Mouse (Mus musculus) E14TG2a.4 (cell line): ENCODE data around the gene Eif4e.
A peak's percentile ranks its signal among the peaks of the same experiment; 100 is the strongest.

Experiments
- H3K27me3 ChIP-seq: 2 replicates; pipeline ENCODE4 v1.6.1; 2014; ENCODE audit warnings: low read length, control low read depth; ENCODE audit not compliant: insufficient read depth
- H3K36me3 ChIP-seq: 2 replicates; pipeline ENCODE4 v1.6.1; 2014; ENCODE audit warnings: low read length, control low read depth; ENCODE audit not compliant: insufficient read depth
- H3K4me1 ChIP-seq: replicated peaks from 2 replicates; pipeline ENCODE4 v1.6.1; 2014; ENCODE audit warnings: low read depth, low read length, control low read depth
- H3K4me3 ChIP-seq: replicated peaks from 2 replicates; pipeline ENCODE4 v1.5.1; 2014; ENCODE audit warnings: mild to moderate bottlenecking, low read length
- H3K9me3 ChIP-seq: 2 replicates; pipeline ENCODE4 v1.6.1; 2014; ENCODE audit warnings: low read length, control low read depth
- CTCF ChIP-seq: conservative IDR thresholded peaks from 2 replicates; pipeline ENCODE4 v1.5.1; 2014; ENCODE audit warnings: low read length
- NANOG ChIP-seq: IDR thresholded peaks from 2 replicates; pipeline ENCODE4 v1.6.1; 2014; ENCODE audit warnings: borderline replicate concordance, low read length, mixed read lengths
- POU5F1 ChIP-seq: IDR thresholded peaks from 2 replicates; pipeline ENCODE4 v1.6.1; 2014; ENCODE audit warnings: low read length, borderline replicate concordance

The Eif4e gene

GRCm38 (mm10) chr3:138526073-138526915 lies at the start of gene Eif4e:
Gene Eif4e, plus strand, starts transcription at chr3:138526179.
- Histone ChIP-seq H3K9me3 (no peaks in the 10 kb centered on the region), H3K36me3 (peaks cover 4% of the 10 kb centered on the region; the same call in 1 of the 2 replicates), H3K27me3 (peaks cover 22% of the 10 kb centered on the region), H3K4me1 (peaks cover 40% of the 10 kb centered on the region), H3K4me3 (peak within 1 kb of the TSS; percentile 89)
- no peak for TF ChIP-seq NANOG
- no peak for TF ChIP-seq POU5F1
- TF ChIP-seq CTCF, result no peak

DNA sequence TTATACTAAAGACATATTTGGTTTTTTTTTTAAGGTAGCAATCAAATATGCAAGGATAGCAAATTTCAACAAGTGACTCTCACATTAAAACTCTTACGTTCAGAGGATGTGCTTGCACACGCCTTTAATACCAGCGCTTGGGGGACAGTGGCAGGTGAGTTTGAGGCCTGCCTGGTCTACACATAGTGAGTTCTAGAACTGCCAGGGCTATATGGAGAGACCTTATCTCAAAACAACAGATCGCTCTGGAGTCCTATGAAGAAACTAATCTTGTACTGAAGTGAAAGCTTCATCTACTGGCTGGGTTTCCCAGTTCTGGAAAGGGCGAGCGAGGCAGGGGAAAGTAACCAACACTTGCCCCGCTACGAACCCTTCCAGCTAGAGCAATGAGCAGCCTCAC lies 46.5 kb upstream of the Eif4e start:
- Histone ChIP-seq H3K36me3 (peaks cover 71% of the 10 kb centered on the region), H3K4me3 (no peak overlapping the region), H3K9me3 (no peaks in the 10 kb centered on the region), H3K27me3 (no peaks in the 10 kb centered on the region), H3K4me1 (peaks cover 18% of the 10 kb centered on the region)
- TF ChIP-seq CTCF (no peak), POU5F1 (no peak), NANOG (no peak)

DNA sequence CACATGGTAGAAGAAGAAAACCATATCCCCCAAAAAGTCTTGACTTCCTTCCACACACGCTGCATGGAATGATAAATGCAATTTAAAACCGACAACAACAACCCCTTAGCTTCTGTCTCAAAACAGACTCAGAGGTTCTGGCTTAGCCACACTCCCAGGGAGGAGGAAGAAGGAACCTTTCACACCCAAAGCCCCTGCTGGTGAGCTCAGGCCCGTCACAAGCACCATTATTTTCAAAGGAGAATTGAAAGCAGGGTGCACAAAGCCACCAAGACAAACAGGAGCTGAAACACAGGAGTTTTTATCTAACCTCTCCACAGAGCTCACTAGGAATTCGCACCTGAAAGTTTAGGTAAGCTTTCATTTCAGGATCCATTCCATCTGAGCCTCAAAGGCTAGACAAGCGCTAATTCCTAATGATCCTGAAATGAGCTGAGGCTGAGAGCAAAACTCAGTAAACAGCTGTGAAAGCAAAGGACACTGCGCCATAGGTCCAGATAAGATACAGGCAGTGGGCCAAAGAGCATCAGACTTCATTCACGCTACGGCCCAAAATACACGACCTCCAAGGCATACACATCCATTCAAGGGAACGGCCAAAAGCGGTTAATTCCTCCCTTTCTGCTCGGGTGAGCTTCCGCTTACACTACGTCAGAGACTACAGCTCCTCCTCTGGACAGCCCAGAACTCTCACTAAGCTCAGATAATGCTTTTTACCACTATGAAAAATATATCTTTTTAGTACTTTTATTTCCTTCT lies 44.3 kb upstream of the Eif4e start:
- no peak overlapping the region for H3K4me3 ChIP-seq
- H3K27me3 ChIP-seq, result no peaks in the 10 kb centered on the region
- peaks cover 30% of the 10 kb centered on the region for H3K4me1 ChIP-seq
- peaks cover 75% of the 10 kb centered on the region for H3K36me3 ChIP-seq
- no peaks in the 10 kb centered on the region for H3K9me3 ChIP-seq
- TF ChIP-seq POU5F1 (no peak), NANOG (no peak), CTCF (no peak; the same call in 1 of the 2 replicates)

DNA sequence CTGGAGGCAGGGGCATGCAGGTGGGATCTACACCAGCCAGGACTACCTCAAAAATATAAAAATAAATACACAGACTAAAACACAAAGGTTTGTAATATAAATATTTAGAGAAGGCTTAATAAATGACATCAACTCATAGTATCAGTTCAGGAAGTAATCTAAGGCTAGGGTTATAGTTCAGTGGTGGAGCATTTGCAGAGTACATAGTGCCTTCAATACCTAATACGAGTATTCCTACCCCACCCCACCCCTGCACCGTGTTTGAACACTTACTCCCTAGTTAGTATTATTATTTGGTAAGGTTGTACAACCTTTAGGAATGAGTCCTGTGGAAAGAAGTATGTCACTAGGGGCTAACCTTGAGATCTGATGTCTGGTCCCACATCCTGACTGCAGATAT lies 42.7 kb upstream of the Eif4e start:
- Histone ChIP-seq H3K4me1 (peaks cover 42% of the 10 kb centered on the region), H3K9me3 (no peaks in the 10 kb centered on the region), H3K27me3 (no peaks in the 10 kb centered on the region), H3K4me3 (no peak overlapping the region), H3K36me3 (peaks cover 77% of the 10 kb centered on the region)
- TF ChIP-seq NANOG (no peak), POU5F1 (no peak), CTCF (no peak)

- Histone ChIP-seq H3K36me3 (peaks cover 30% of the 10 kb centered on the region), H3K4me1 (peaks cover 34% of the 10 kb centered on the region), H3K27me3 (no peaks in the 10 kb centered on the region), H3K4me3 (peak overlapping the region; percentile 91), H3K9me3 (peaks cover 5% of the 10 kb centered on the region; the same call in 1 of the 2 replicates)
- TF ChIP-seq NANOG (no peak), CTCF (no peak)
These were observed 37.2 kb upstream of the Eif4e start for GRCm38 (mm10) chr3:138488584-138489326.

DNA sequence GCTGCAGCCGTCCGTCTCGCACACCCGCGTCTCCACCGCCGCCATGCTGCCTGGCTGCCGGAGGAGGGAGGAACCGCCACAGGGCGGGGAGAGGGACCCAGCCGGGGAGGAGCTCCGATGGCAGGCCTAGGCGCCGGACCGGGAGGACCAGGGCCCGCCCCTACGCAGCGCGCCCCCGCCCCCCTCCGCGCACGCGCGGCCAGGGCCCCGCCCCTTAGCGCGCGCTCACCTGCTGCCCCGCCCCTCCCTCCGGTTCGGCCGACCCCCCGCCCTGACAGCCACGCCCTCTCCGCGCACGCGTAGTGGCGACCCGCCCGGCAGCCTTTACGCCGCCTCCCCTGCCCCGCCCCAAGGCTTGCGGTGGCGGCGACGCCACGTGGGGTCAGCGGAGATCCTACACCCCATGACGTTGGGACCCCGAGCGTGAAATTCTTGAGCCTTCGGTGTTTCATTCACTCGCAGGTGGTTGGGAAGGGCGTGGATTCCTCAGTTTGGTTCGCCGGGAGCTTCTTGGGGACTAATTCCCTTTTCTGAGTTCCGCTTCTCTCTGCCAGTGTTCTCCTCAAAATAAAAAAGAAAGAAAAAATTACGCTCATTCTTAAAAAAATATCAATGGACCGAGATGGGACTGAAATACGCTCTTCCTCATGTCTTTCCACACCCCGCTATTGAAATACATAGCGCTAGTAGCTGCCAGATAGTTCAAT lies 36.5 kb upstream of the Eif4e start, which contains the start of gene Metap1:
Metap1 (minus strand) TSS at position 189 of the 707 bp plus-strand sequence.
- Histone ChIP-seq H3K4me1 (peaks cover 34% of the 10 kb centered on the region), H3K9me3 (peaks cover 5% of the 10 kb centered on the region; the same call in 1 of the 2 replicates), H3K27me3 (no peaks in the 10 kb centered on the region), H3K4me3 (peak within 1 kb of the TSS; percentile 91), H3K36me3 (peaks cover 23% of the 10 kb centered on the region)
- no peak for TF ChIP-seq NANOG
- TF ChIP-seq CTCF, result no peak
- TF ChIP-seq POU5F1, result no peak

- TF ChIP-seq CTCF (no peak), NANOG (no peak), POU5F1 (no peak)
- peaks cover 2% of the 10 kb centered on the region; the same call in 1 of the 2 replicates for H3K27me3 ChIP-seq
- H3K4me3 ChIP-seq, result peak overlapping the region; percentile 80
- H3K4me1 ChIP-seq, result peaks cover 29% of the 10 kb centered on the region
- H3K36me3 ChIP-seq, result peaks cover 18% of the 10 kb centered on the region
- H3K9me3 ChIP-seq, result peaks cover 5% of the 10 kb centered on the region; the same call in 1 of the 2 replicates
These were observed 36.0 kb upstream of the Eif4e start for GRCm38 (mm10) chr3:138490034-138490337.
